Mouse (Mus musculus): ENCODE results near the gene Ano2.

- TF ChIP-seq POLR2AphosphoS2 (IDR thresholded peaks at IDR 0.05; ENCODE audit: insufficient read length, low read depth) (no peak), POLR2A (IDR thresholded peaks at IDR 0.05; ENCODE audit: insufficient read length, low read depth) (no peak), MAX (IDR thresholded peaks at IDR 0.05; ENCODE audit: low read depth) (no peak), USF1 (IDR thresholded peaks at IDR 0.05; ENCODE audit: low read depth) (no peak), E2F4 (IDR thresholded peaks at IDR 0.05; ENCODE audit: insufficient read depth) (no peak), SRF (IDR thresholded peaks at IDR 0.05; ENCODE audit: control insufficient read depth, insufficient read length, low read depth) (no peak), TCF12 (IDR thresholded peaks at IDR 0.05; ENCODE audit: insufficient read depth, poor library complexity, severe bottlenecking) (no peak), CEBPB (IDR thresholded peaks at IDR 0.05; ENCODE audit: insufficient read depth, poor library complexity, severe bottlenecking) (no peak), MYOD1 (IDR thresholded peaks at IDR 0.05; ENCODE audit: control insufficient read depth in 1 of 3, insufficient read length in 2 of 3, low read depth in 2 of 3) (no peak), MYOG (IDR thresholded peaks at IDR 0.05; ENCODE audit: control insufficient read depth in 1 of 3, insufficient read depth in 1 of 3, insufficient read length in 2 of 3, low read depth in 2 of 3) (no peak), TCF3 (IDR thresholded peaks at IDR 0.05; ENCODE audit: insufficient read length, low read depth) (no peak)
Measured at GRCm38 (mm10) chr6:125648964-125649363, 41.3 kb upstream of the Ano2 start.

Measured in myocyte (in vitro differentiated cells).